Mouse (Mus musculus): ENCODE measurements around the gene Rpp40.

The Rpp40 gene

DNA sequence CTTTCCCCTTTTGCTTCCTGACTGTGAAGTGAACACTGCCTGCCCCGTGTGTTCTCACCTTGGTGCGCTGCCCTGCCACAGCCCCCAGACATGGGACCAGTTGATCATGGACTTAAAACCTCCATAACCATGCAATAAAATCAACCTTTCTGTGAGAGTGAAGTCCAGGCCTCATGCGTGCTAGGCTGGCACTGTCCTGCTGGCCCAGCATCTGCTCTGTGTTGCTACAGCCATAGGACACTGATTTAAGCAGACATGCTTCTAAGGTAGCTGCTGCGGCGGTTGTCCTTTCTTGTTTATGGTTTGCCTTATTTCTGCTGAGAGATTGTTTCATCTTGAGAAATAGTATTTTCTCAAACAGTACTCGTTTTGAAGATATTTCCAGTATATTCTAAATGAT is 54.6 kb downstream of the Rpp40 start:
- no peak for DNase-seq (ENCODE audit: low spot score)

- DNase-seq (ENCODE audit: low spot score), result no peak
Measured at GRCm38 (mm10) chr13:35848694-35849093, 57.5 kb downstream of the Rpp40 start.

DNA sequence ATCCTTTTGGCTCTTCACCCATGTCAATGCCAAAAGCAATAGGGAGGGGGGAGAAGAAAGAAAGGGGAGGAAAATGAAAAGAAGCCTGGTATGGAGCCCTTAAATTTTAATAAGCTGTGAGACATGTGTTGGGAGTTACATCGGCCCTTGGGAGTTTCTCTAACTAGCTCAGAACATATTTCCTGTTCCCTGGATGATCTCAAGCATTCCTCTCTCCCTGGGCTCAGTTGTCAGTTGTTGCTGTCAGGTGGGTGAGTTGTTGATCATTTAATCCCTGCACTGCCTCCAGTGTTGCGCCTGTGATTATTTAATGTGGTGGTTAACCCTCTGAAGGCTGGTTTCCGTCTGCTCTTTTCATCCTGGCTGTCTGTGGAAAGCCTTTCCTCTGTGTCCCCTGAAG is 60.9 kb downstream of the Rpp40 start:
- no peak for DNase-seq (ENCODE audit: low spot score)

Data from T-cell, adult 2 months (primary cell).